Mouse (Mus musculus) gastrocnemius, adult 2 months (tissue): ENCODE data around the gene Smpd3. TPM values are rescaled to one million over a fixed set of nuclear protein-coding genes. Genes with fewer than 3 reads are reported as not detected.

Experiments used
- DNase-seq: peaks from one replicate; pipeline ENCODE4 v3.0.0; 2022
- H3K27ac ChIP-seq: fragments of 200-600 bp; 2 replicates; pipeline ENCODE4 v1.8.1; 2022; ENCODE audit warnings: mild to moderate bottlenecking
- H3K4me3 ChIP-seq: fragments of 200-600 bp; 2 replicates; pipeline ENCODE4 v1.8.1; 2022; ENCODE audit warnings: mild to moderate bottlenecking, moderate library complexity
- CTCF ChIP-seq: fragments of 200-600 bp; IDR thresholded peaks from 2 replicates; pipeline ENCODE4 v1.8.1; 2022; ENCODE audit warnings: antibody characterized with exemption, mild to moderate bottlenecking, moderate library complexity
- intact Hi-C: fragments of 180-260 bp; cut with DNase I; formaldehyde crosslinking; loops from one replicate; pipeline ENCODE4 v1.15.1; 2025
- long read RNA-seq, 2 experiments: library from polyadenylated mRNA; stranded (forward); transcript quantifications; one replicate each; pipeline ENCODE4 v2.0.0; 2021
- total RNA-seq, 2 experiments: library from RNA; stranded (reverse); gene quantifications; 2 replicates each; pipeline ENCODE4 v1.2.3; 2021

Gene Smpd3
- total RNA-seq = 1 to 10 TPM in 1 of 2 experiments, under 1 TPM in 1; 0.79 to 1.9 TPM
- long read RNA-seq, experiment 1, full-length matches to known transcripts = 3 of 4 reads
- long read RNA-seq, experiment 1, partial matches to known transcripts = 0 of 4 reads
- long read RNA-seq, experiment 1, other reads (novel, unspliced or antisense) = 1 of 4 reads
- long read RNA-seq, experiment 2, partial matches to known transcripts = 0 of 1 reads
- long read RNA-seq, experiment 2, other reads (novel, unspliced or antisense) = 1 of 1 reads

DNA sequence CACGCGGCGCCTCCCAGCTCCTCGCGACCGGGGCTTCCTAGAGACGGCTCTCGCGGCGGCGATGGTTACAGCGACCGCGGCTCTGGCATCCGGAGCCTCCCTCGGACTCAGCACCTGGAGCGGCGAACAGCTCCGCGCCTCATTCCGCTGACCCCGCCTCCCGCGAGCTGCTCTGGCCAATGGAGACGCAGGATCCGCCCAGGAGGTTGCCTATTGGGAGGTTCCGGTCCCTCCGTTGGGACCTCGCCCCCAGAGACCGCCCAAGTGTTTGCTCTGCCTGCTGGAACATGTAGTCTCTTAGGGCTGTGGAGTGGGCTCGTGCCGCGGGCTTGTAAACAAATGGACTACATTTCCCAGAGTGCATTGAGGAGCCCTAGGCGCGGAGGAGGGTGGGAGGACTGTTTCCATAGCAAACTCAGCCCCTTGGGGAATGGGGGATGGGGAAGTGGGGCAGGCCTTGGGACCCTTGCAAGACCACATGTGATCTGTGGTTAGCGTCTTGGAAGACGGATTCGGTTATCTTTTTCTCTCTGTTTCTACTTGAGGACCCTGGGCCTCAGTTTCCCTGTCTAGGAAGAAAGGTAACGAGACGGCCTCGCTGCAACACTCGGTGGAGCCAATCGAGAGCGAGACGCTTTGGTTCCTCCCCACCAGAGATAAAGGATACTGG lies at the start of gene Smpd3:
Smpd3 (minus strand) TSS at position 137 of the 670 bp plus-strand sequence.
- Histone ChIP-seq H3K4me3 (peak within 1 kb of the TSS; percentile 82), H3K27ac (peak within 1 kb of the TSS; percentile 73)
- intact Hi-C loops = loop anchor here (5.0 kb wide), 1 partner anchor 64 kb away; no protein-coding TSS in a partner anchor
- DNase-seq = peak; percentile 98
- TF ChIP-seq CTCF = 0 out of 2 replicates have a peak, but pooled peaks have one; percentile 1

DNA sequence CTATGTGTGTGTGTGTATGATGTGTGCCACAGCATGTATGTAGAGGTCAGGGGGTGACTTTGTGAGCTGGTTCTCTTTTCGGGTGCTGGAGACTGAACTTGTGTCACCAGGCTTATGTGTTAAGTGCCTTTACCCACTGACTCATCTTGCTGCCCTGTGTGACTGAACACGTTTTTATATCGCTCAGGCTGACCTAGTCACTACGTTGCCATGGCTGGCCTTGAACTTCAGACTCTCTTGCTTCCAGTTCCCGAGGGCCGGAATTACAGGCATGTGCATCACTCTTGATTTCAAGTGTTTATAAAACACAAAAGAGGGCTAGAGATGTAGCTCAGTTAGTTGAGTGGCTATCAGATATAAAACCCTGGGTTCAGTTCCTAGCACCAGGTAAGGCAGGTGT lies 43.2 kb upstream of the Smpd3 start:
- Histone ChIP-seq H3K4me3 (no peak overlapping the region), H3K27ac (no peak overlapping the region)
- intact Hi-C loops = no loop called here
- DNase-seq = no peak
- no peak for TF ChIP-seq CTCF

DNA sequence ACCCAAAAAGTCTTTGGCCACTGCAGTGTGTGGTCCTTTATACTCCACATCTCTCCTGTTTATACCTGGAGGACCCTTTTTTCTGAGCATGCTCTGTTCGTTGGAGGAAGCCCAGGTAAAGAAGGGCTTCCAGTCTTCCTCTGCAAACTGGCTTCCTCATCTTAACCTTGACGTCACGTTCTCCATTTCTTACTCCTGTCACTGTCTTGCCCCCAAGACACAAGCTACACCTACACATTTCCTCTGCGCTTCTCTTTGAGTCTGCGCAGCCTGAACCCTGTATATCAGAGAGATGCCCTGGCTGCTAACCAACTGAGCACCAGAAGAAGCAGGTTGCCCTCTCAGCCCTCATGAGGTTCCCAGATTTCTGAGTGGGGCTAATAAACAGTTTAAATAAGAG lies 41.6 kb upstream of the Smpd3 start:
- intact Hi-C loops = no loop called here

DNA sequence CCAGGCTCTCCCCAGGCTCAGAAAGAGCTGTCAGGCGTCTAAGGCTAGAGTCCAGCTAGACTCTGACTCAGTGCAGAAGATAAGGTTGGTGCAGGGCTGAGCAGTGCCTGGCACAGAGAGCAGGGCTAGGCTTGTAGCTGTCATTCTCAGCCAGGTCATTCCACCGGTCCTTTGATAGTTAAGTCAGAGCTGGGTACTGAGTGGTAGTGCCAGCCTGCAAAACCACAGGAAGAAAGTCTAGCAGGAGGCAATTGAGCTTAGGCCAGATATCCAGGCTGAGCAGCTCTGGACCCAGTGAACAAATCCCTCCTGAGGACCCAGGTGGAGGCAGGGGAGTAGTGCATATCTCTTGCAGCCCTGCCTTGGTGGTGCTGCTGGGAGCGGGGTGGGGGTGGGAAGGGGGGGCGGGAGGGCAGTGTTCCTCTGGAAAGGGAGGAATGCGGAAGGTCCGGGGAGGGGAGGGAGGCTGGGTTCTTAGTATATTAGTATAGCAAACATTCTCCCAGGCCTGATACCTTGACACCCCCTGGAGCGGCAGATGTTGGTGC lies 40.8 kb upstream of the Smpd3 start:
- no peak for TF ChIP-seq CTCF
- H3K27ac ChIP-seq = peak overlapping the region; percentile 28; the same call in 1 of the 2 replicates
- H3K4me3 ChIP-seq = no peak overlapping the region
- no peak for DNase-seq
- intact Hi-C loops = no loop called here

More for the DNA sequence above, 41.6 kb upstream of the Smpd3 start:
- TF ChIP-seq CTCF = no peak
- Histone ChIP-seq H3K4me3 (no peak overlapping the region), H3K27ac (0 out of 2 replicates have a peak overlapping the region, but pooled peaks have one; percentile 28)
- DNase-seq = no peak

DNA sequence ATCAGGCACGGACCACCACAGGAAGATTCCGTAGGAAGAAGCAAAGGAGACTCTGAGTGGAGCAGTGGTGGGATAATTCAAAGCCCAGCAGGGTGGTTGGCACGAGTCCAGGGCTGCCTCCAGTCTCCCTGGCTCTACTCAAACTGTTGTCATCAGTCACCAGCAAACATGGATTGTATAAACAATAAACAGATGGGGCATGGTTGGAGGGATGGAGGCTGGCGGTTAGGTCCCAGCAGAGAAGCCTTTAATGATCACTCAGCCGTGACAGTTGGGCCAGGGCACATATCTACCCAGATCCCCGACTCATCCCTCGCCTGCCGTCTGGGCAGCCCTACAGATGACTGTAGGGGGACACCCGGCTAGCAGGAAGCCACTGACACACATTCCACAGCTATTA lies 39.1 kb upstream of the Smpd3 start:
- Histone ChIP-seq H3K27ac (no peak overlapping the region), H3K4me3 (no peak overlapping the region)
- TF ChIP-seq CTCF = no peak
- intact Hi-C loops = no loop called here
- no peak for DNase-seq

DNA sequence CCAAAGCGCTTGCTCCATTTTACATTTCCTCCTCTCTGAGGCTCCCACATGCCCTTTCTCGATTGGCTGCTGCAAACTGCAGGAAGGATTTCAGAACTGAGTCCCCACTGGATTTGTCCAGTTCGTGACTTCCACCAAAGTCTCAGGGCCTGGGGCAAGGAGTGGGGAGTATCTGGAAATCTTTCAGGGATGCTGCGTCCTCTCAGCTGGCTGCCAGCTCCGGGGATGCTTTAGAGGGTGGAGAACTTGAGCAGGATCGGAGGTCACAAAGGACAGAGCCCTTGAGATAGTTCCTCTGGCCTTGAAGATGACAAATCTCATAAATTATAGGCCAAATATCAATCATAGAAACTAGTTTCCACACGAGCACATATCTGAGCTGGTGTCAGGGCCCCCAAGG lies 38.2 kb upstream of the Smpd3 start:
- peak; percentile 53 for DNase-seq
- intact Hi-C loops = no loop called here
- H3K4me3 ChIP-seq = no peak overlapping the region
- TF ChIP-seq CTCF = no peak
- 0 out of 2 replicates have a peak overlapping the region, but pooled peaks have one; percentile 9 for H3K27ac ChIP-seq

DNA sequence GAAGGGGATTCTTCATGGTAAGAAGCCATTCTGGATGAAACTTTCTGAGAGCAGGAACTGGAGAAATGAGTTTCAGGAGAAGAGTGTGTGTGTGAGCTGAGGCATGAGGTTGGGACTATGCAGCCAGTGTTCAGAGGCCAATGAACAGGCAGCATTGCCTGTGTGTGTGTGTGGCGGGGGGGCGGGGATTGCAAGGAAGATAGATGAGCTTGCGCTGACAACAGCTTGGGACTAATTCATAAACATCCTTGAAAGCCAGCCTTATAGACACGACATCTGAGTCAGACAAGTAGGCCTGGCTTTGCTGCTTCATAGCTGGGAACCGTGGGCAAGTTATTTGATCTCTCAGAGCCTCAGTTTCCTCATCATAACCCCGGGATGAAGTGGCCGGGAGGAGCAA lies 31.3 kb upstream of the Smpd3 start:
- no peak for DNase-seq
- intact Hi-C loops = no loop called here
- TF ChIP-seq CTCF = no peak
- Histone ChIP-seq H3K27ac (no peak overlapping the region), H3K4me3 (no peak overlapping the region)

DNA sequence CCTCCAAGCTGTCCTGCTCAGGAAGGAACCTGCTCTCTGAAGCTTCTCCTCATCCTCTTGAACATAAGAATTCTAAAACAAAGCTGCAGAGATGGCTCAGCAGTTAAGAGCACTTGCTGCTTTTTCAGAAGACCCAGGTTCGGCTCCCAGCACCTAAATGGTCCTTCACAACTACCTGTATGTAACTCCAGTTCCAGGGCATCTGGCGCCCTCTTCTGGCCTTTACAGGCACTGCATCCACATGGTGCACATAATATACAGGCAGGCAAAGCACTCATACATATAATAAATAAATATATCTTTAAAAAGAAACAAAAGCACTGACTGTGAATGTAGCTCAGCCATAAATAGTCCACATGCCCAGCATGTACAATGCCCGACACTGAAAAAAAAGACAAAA lies 30.7 kb upstream of the Smpd3 start:
- intact Hi-C loops = no loop called here
- H3K4me3 ChIP-seq = no peak overlapping the region
- peak; percentile 23; the same call in 1 of the 2 replicates for TF ChIP-seq CTCF
- DNase-seq = no peak
- H3K27ac ChIP-seq = no peak overlapping the region

DNA sequence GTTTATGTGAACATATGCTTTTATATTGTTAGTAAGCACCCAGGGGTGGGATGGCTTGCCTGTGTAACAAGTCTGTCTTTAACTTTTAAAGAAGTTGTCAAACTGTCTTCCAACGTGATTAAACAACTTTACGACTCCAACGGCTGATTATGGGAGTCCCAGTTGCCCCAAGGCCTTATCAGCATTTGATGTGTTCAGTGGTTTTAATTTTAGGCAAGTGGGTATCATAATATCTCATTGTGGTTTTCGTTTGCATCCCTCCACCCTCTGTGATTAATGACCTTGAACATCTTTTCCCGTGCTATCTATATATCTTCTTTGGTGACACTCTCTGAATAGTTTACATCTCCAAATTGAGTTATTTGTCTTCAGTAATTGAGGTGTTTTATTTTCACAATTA lies 27.0 kb upstream of the Smpd3 start:
- TF ChIP-seq CTCF = no peak
- DNase-seq = no peak
- intact Hi-C loops = no loop called here
- Histone ChIP-seq H3K4me3 (no peak overlapping the region), H3K27ac (no peak overlapping the region)

DNA sequence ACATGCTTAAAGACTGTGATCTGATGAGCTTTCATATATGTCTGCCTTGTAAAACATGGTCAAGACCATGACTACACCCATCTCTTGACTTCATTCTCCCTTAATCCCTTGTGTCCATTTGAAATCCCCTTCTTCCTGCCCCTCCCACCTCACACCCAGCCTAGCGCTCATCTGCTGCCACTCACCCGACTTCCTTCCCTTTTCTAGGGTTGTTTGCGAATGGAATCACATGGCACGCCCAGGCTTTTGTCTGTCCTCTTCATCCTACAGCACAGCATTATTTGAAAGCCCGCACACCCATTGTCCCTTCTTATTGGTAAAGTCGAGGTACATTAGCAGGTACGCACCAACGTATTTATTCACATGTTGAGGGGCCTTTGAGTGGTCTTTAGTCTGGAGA lies 26.5 kb upstream of the Smpd3 start:
- peak; percentile 28 for DNase-seq
- no peak overlapping the region for H3K27ac ChIP-seq
- intact Hi-C loops = no loop called here
- TF ChIP-seq CTCF = no peak
- H3K4me3 ChIP-seq = no peak overlapping the region

DNA sequence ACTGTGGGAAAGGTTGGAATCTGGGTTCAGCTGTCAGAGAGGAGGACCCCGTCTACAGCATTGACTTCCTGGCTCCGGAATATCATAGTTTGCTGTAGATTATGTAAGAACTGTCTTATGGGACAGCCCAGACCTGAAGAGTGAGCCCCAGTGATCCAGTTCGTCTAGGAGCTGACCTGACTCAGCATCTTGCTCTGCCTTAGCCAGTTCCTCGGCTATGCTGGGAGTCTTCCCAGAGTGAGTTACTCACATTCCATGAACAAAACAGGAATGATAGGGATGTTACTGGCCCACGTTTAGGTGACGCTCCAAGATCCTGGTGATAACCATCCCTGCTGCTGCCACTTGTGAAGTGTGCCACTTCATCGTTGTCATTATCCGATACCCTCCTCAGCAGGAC lies 25.5 kb upstream of the Smpd3 start:
- no peak for TF ChIP-seq CTCF
- no peak for DNase-seq
- H3K27ac ChIP-seq = no peak overlapping the region
- H3K4me3 ChIP-seq = no peak overlapping the region
- intact Hi-C loops = no loop called here

DNA sequence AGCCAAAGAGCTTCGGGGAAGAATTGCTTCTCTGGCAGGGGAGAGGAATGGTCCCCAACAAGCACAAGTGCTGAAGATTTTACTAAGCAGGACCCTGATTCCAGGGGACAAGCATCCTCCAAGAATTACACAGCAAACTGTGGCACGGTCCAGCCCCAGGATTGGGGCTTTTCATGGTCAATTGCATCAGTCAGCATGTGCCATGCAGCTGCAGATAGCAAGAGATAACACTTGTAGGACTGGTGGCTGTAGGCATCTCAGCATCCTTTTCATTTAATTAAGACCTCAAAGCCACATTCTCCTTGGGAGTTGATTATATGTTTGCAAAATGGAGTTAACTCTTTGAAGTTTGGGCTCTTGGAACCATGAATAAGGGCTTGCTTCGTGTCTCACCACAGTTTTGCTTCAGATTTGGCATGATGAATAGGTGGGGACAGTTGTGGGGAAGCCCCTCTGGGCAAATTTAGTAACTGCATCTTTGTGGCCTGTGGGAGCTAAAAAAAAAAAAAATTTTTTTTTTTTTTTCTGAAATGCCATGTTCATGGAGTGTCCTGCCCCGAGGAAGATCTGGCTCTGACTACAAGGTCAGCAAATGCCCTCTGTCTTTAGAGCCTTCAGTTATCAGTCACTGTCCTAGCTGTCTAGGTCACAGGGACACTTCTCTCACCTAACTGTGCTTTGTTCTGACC lies 22.0 kb upstream of the Smpd3 start:
- TF ChIP-seq CTCF = no peak
- Histone ChIP-seq H3K27ac (no peak overlapping the region), H3K4me3 (no peak overlapping the region)
- intact Hi-C loops = no loop called here
- no peak for DNase-seq

DNA sequence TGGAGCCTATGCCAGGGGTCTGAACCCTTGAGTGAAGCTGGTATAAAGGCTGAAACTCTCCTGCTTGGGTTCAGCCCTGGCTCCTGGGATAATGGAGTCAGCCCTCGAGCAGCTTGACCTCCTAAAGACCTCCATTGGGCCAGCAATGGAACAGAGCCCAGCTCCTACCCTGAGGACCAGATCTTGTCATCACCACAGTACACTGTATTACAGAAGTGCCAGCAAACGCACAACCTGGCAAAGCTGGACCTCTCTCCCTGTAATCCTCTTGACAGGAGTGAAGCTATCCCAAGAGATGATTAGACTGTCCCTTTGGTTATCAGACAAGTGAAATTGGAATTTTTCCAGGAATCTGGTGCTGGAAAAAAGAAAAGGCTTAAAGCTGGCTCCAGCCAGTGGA lies 13.3 kb upstream of the Smpd3 start:
- no peak for TF ChIP-seq CTCF
- Histone ChIP-seq H3K4me3 (no peak overlapping the region), H3K27ac (no peak overlapping the region)
- peak; percentile 27 for DNase-seq
- intact Hi-C loops = no loop called here
